Comparison of ENCODE assay signal across 13 mouse cellular contexts in genomic region chr19:10238477-10238876, GRCm38 (mm10). TPM values are rescaled to one million over a fixed set of nuclear protein-coding genes. Genes with fewer than 3 reads are reported as not detected.
DNase-seq lines count a peak whose midpoint lies in the region; ATAC-seq lines count a peak whose summit lies in the region.
"Had no signal": no experiment of that assay in that cellular context is flagged by ENCODE, and none has a peak within 500 bp of the region (broad histone marks: within the 10 kb centered on the region; RNA-seq: fewer than 3 reads in every experiment).

No protein-coding gene starts in this region.

- H3K27me3 ChIP-seq in limb, embryonic 10.5 days (ENCODE audit: low read depth, poor library complexity, severe bottlenecking), result peaks cover 9% of the 10 kb centered on the region; the same call in 1 of the 2 replicates
- H3K27me3 ChIP-seq in lung, embryonic 16.5 days (ENCODE audit: control insufficient read depth, insufficient read depth, low read depth, low read length), result no peaks in the 10 kb centered on the region

- H3K27ac ChIP-seq in limb, embryonic 10.5 days, result peak overlapping the region; percentile 65
- no peak overlapping the region for H3K27ac ChIP-seq in lung, embryonic 16.5 days (ENCODE audit: low read length)
- H3K27ac ChIP-seq: macrophage had no signal

- H3K4me2 ChIP-seq in lung, embryonic 16.5 days (ENCODE audit: low read depth, low read length), result no peak overlapping the region

- peak; percentile 40 for DNase-seq in ovary, adult 18-20 months (ENCODE audit: low spot score)
- no peak for DNase-seq in ovary, postnatal 36 days (ENCODE audit: low spot score)
- DNase-seq in limb, embryonic 10.5 days (ENCODE audit: low spot score), result no peak
- no peak for DNase-seq in cerebellum, adult 11 months
- DNase-seq in thymus, postnatal 14 days, result no peak
- DNase-seq in left cerebral cortex, postnatal 4 days, result no peak
- DNase-seq: cerebellum, postnatal 25 days; kidney, adult 9 months; thymus, postnatal 25 days had no signal

- peak overlapping the region; percentile 24; the same call in 1 of the 2 replicates for H3K4me3 ChIP-seq in limb, embryonic 10.5 days
- no peak overlapping the region for H3K4me3 ChIP-seq in lung, embryonic 16.5 days (ENCODE audit: low read length)

- H3K9ac ChIP-seq in lung, embryonic 16.5 days (ENCODE audit: low read length), result no peak overlapping the region

- H3K4me1 ChIP-seq in limb, embryonic 10.5 days, result peaks cover 48% of the 10 kb centered on the region
- peaks cover 18% of the 10 kb centered on the region for H3K4me1 ChIP-seq in lung, embryonic 16.5 days (replicated peaks; ENCODE audit: control insufficient read depth, insufficient read depth, low read length)

- no peaks in the 10 kb centered on the region for H3K9me3 ChIP-seq in limb, embryonic 10.5 days (replicated peaks)
- no peaks in the 10 kb centered on the region for H3K9me3 ChIP-seq in lung, embryonic 16.5 days (ENCODE audit: control insufficient read depth, low read length)

- peak; percentile 36 for ATAC-seq in lung, embryonic 16.5 days (ENCODE audit: low read depth)

- intact Hi-C loops in left cerebral cortex, postnatal 4 days (cut with DNase I), result no loop called here

- no peaks in the 10 kb centered on the region for H3K36me3 ChIP-seq in limb, embryonic 10.5 days
- H3K36me3 ChIP-seq in lung, embryonic 16.5 days (ENCODE audit: control insufficient read depth, insufficient read depth, low read length), result no peaks in the 10 kb centered on the region

- 43% methylated on average over 3 of the region's 3 CpGs for WGBS in limb, embryonic 10.5 days
- WGBS in lung, embryonic 16.5 days, result 23% methylated on average over 3 of the region's 3 CpGs

RNA-seq across cellular contexts. Expression of gene Myrf, which starts 2.1 kb away (rescaled TPM):
- 6.8 and 8.4 TPM in 2 replicates for polyA plus RNA-seq in limb, embryonic 10.5 days (2016; fragmentation: Nextera tagmentation; extraction: Ambion mirVana)
- polyA plus RNA-seq in lung, embryonic 16.5 days (2015; fragmentation: Nextera tagmentation; extraction: Ambion mirVana), result 5.0 and 6.0 TPM in 2 replicates
- 1 to 10 TPM; 1.6 to 1.8 TPM for total RNA-seq in left cerebral cortex, postnatal 4 days (2021)
- total RNA-seq: hematopoietic stem cell, adult 5-6 weeks; monocyte, adult 5-6 weeks had no signal

RNA-seq across cellular contexts. Expression of gene Fen1, which starts 34.5 kb away (rescaled TPM):
- polyA plus RNA-seq in limb, embryonic 10.5 days (2016; fragmentation: Nextera tagmentation; extraction: Ambion mirVana), result 188 and 204 TPM in 2 replicates
- 99.0 and 106 TPM in 2 replicates for polyA plus RNA-seq in lung, embryonic 16.5 days (2015; fragmentation: Nextera tagmentation; extraction: Ambion mirVana)
- 10 to 100 TPM; 11.7 to 11.9 TPM for total RNA-seq in left cerebral cortex, postnatal 4 days (2021)

RNA-seq across cellular contexts. Expression of gene Tmem258, which starts 34.7 kb away (rescaled TPM):
- polyA plus RNA-seq in limb, embryonic 10.5 days (2016; fragmentation: Nextera tagmentation; extraction: Ambion mirVana), result 420 and 432 TPM in 2 replicates
- 488 and 498 TPM in 2 replicates for polyA plus RNA-seq in lung, embryonic 16.5 days (2015; fragmentation: Nextera tagmentation; extraction: Ambion mirVana)
- 100 to 1,000 TPM; 105 to 114 TPM for total RNA-seq in left cerebral cortex, postnatal 4 days (2021)

RNA-seq across cellular contexts. Expression of gene Fads1, which starts 55.8 kb away (rescaled TPM):
- 142 and 155 TPM in 2 replicates for polyA plus RNA-seq in limb, embryonic 10.5 days (2016; fragmentation: Nextera tagmentation; extraction: Ambion mirVana)
- polyA plus RNA-seq in lung, embryonic 16.5 days (2015; fragmentation: Nextera tagmentation; extraction: Ambion mirVana), result 78.2 and 91.0 TPM in 2 replicates
- total RNA-seq in left cerebral cortex, postnatal 4 days (2021), result 100 to 1,000 TPM; 149 to 158 TPM
